Mouse (Mus musculus): ENCODE measurements around the gene Aff1.

DNA sequence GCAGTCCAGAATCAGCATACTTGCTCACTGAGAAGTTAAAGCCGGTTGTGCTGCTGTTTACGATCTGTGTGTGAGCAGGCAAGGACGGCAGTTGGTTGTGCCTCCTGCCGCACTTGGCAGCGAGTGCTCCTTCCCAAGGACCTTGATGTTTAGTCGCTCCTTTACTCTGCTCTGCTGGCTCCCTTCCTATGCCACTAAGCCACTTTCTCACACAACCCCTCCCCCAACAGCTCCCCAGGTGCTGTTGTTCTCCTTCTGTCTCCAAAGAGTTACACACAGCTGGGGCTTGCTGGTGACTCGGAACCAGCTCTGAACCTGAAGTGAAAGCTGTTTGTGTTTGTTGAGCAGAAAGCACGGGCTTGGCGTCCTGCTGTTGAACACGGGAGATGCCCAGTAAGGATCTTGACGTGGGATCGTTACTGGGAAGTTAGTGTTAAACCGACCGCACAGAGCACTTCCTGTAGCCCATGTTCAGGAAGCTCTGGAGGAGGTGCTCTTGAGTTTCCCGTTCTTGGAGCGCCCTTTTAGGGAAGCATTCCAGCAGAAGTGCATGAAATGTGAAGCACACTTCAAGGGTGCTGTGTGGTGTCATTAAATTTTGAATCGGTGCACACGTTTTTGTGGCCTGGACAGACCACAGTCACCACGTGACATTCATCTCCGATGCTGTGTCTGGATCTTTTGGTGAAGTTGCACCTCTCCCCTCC lies 68.4 kb downstream of the Aff1 start:
- no peak for TF ChIP-seq CTCF (conservative IDR thresholded peaks at IDR 0.05; ENCODE audit: insufficient read depth, insufficient read length, low read depth, low read length)
- no peak for TF ChIP-seq POLR2A (IDR thresholded peaks at IDR 0.05; ENCODE audit: low read depth, low read length)

Data from kidney, adult 2 months (tissue).